Mouse (Mus musculus) embryonic fibroblast, embryonic 13.5 days (primary cell): ENCODE measurements at regions not wholly inside any gene's neighbourhood (a gene's known extent, or its start where the extent isn't known, plus 50 kb on each side); places are given as distances from the start of the nearest gene placed in this dataset.

Source experiments
- CTCF ChIP-seq: IDR thresholded peaks from 2 replicates; pipeline ENCODE4 v1.5.1; 2011; ENCODE audit warnings: mild to moderate bottlenecking, control low read depth, low read length, moderate library complexity, borderline replicate concordance; ENCODE audit not compliant: insufficient read depth
- POLR2A ChIP-seq: IDR thresholded peaks from 2 replicates; pipeline ENCODE4 v1.6.1; 2011; ENCODE audit warnings: low read depth, mild to moderate bottlenecking, control low read depth, low read length, moderate library complexity

GRCm38 (mm10) chr8:36348067-36348466, 582.5 kb downstream of the Gm19410 start:
- TF ChIP-seq CTCF = no peak
- no peak for TF ChIP-seq POLR2A
